Mouse (Mus musculus): ENCODE results near the gene Ccdc6. TPM values are rescaled to one million over a fixed set of nuclear protein-coding genes. Genes with fewer than 3 reads are reported as not detected.

Gene Ccdc6
- polyA plus RNA-seq, 1 experiment, result 68.8 TPM

DNA sequence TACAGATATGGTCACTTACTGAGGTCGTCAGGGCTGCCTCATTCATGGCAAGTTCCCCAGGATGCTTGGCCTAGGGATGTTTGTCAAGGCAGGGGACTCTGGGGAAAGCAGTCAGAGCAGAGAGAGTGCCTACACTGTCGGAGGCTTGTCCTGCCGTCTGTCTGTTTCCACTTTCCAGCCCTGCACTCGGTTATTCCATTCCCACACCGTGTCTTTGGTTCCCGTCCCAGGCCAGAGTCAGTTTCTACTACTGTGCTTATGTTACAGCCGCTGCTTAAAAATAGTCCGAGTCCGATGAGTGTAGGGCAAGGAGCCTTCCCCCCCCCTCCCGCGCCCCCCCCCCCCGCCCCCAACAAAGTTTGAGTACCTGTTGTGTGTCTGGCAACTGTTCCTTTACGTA, 11.1 kb downstream of the Ccdc6 start:
- TF ChIP-seq POLR2A (IDR thresholded peaks at IDR 0.05; ENCODE audit: low read depth, low read length) (no peak), CTCF (IDR thresholded peaks at IDR 0.05; ENCODE audit: borderline replicate concordance, insufficient read depth, low read length) (no peak)
- Histone ChIP-seq H3K4me3 (ENCODE audit: insufficient read depth, low read length) (no peak overlapping the region), H3K4me1 (ENCODE audit: control insufficient read depth, insufficient read depth, low read length) (peaks cover 7% of the 10 kb centered on the region; the same call in 1 of the 2 replicates), H3K27ac (ENCODE audit: insufficient read depth, low read length) (no peak overlapping the region)

GRCm38 (mm10) chr10:70109974-70110373, 13.1 kb downstream of the Ccdc6 start:
- H3K4me3 ChIP-seq (ENCODE audit: insufficient read depth, low read length), result no peak overlapping the region
- no peak overlapping the region for H3K27ac ChIP-seq (ENCODE audit: insufficient read depth, low read length)
- TF ChIP-seq POLR2A (IDR thresholded peaks at IDR 0.05; ENCODE audit: low read depth, low read length) (no peak), CTCF (IDR thresholded peaks at IDR 0.05; ENCODE audit: borderline replicate concordance, insufficient read depth, low read length) (no peak)
- H3K4me1 ChIP-seq (ENCODE audit: control insufficient read depth, insufficient read depth, low read length), result peaks cover 10% of the 10 kb centered on the region; the same call in 1 of the 2 replicates

DNA sequence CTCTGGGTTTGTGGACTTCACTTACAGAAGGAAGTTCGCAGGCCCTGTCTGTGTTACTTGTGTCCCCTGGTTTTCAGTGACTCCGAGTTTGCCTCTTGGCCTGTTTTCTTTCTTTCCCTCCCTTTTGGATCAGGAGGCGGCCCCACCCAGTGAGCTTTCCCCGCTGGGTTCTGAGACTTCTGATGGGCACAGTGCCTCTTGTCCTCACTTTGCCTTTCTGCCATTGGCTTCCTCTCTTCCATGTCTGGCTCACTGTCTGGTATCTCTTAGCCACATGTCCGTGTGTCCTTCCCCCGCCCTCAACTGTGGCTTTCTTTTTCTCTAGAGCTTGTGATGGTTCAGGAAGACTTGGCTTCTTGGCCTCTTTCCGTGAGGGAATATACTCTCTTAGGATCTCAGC, 13.9 kb downstream of the Ccdc6 start:
- H3K4me1 ChIP-seq (ENCODE audit: control insufficient read depth, insufficient read depth, low read length), result peaks cover 10% of the 10 kb centered on the region; the same call in 1 of the 2 replicates
- TF ChIP-seq POLR2A (IDR thresholded peaks at IDR 0.05; ENCODE audit: low read depth, low read length) (no peak), CTCF (IDR thresholded peaks at IDR 0.05; ENCODE audit: borderline replicate concordance, insufficient read depth, low read length) (no peak)
- H3K4me3 ChIP-seq (ENCODE audit: insufficient read depth, low read length), result no peak overlapping the region
- no peak overlapping the region for H3K27ac ChIP-seq (ENCODE audit: insufficient read depth, low read length)

DNA sequence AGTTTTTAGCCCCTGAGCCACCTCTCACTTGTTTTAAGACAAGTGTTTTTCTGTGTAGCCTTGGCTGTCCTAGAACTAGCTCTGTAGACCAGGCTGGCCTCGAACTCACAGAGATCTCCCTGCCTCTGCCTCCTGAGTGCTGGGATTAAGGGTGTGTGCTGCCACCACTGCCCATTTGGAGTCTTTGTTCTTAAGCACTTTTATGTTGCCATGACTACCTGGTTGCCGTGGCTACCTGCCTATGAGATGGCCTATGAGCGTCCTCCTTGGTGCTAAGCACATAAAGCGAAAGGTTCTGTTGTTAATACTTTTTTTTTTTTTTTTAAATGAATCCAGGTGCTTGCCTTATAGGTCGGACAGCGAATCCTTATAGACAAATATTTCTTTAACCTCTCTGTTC, 14.7 kb downstream of the Ccdc6 start:
- Histone ChIP-seq H3K27ac (ENCODE audit: insufficient read depth, low read length) (no peak overlapping the region), H3K4me3 (ENCODE audit: insufficient read depth, low read length) (no peak overlapping the region), H3K4me1 (ENCODE audit: control insufficient read depth, insufficient read depth, low read length) (peaks cover 6% of the 10 kb centered on the region; the same call in 1 of the 2 replicates)
- TF ChIP-seq POLR2A (IDR thresholded peaks at IDR 0.05; ENCODE audit: low read depth, low read length) (no peak), CTCF (IDR thresholded peaks at IDR 0.05; ENCODE audit: borderline replicate concordance, insufficient read depth, low read length) (no peak)

GRCm38 (mm10) chr10:70114048-70114635, 17.2 kb downstream of the Ccdc6 start:
- no peak overlapping the region for H3K27ac ChIP-seq (ENCODE audit: insufficient read depth, low read length)
- H3K4me3 ChIP-seq (ENCODE audit: insufficient read depth, low read length), result no peak overlapping the region
- TF ChIP-seq CTCF (IDR thresholded peaks at IDR 0.05; ENCODE audit: borderline replicate concordance, insufficient read depth, low read length) (no peak), POLR2A (IDR thresholded peaks at IDR 0.05; ENCODE audit: low read depth, low read length) (no peak)
- peaks cover 4% of the 10 kb centered on the region for H3K4me1 ChIP-seq (ENCODE audit: control insufficient read depth, insufficient read depth, low read length)

DNA sequence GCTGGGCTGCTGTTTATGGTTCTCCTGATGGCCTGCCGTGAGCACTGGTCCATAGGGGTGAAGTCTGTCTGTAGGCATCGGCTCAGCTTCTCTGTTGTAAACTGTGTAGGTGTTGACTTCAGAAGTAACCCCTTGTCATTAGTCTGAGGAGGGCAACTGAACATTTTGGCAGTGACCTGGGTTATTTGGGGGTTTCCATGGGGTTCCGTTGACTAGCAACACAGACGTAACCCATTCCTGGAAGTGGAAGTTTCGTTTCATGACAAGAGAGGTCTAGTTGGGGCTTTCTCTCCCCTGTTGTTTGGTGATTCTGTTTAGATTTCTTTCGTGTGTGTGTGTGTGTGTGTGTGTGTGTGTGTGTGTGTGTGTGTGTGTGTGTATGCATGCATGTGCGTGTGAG, 19.5 kb downstream of the Ccdc6 start:
- Histone ChIP-seq H3K4me3 (ENCODE audit: insufficient read depth, low read length) (no peak overlapping the region), H3K4me1 (ENCODE audit: control insufficient read depth, insufficient read depth, low read length) (peaks cover 21% of the 10 kb centered on the region), H3K27ac (ENCODE audit: insufficient read depth, low read length) (no peak overlapping the region)
- no peak for TF ChIP-seq CTCF (IDR thresholded peaks at IDR 0.05; ENCODE audit: borderline replicate concordance, insufficient read depth, low read length)
- TF ChIP-seq POLR2A (IDR thresholded peaks at IDR 0.05; ENCODE audit: low read depth, low read length), result no peak

DNA sequence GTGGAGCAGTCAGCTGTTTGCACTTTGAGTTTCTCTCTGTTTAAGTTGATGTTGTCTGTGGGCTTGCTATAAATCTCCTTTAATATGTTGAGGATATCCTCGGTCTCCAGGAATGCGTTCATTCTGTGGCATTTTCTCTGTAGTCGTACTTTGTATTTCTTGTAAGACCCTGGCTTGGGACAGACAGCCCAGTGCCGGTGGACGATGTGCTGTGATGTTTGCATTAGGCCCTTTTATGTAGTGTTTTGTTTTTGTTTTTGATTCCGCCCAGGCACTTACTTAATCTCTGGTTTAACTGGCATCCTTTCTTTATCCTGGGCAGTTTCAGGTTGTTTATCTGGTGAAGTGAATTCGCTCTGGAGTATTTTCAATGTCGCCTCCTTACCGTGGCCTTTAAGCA, 22.5 kb downstream of the Ccdc6 start:
- H3K27ac ChIP-seq (ENCODE audit: insufficient read depth, low read length), result peak overlapping the region; percentile 65
- no peak overlapping the region for H3K4me3 ChIP-seq (ENCODE audit: insufficient read depth, low read length)
- TF ChIP-seq CTCF (IDR thresholded peaks at IDR 0.05; ENCODE audit: borderline replicate concordance, insufficient read depth, low read length) (no peak), POLR2A (IDR thresholded peaks at IDR 0.05; ENCODE audit: low read depth, low read length) (no peak)
- peaks cover 21% of the 10 kb centered on the region for H3K4me1 ChIP-seq (ENCODE audit: control insufficient read depth, insufficient read depth, low read length)

- H3K4me1 ChIP-seq (ENCODE audit: control insufficient read depth, insufficient read depth, low read length), result peaks cover 21% of the 10 kb centered on the region
- H3K27ac ChIP-seq (ENCODE audit: insufficient read depth, low read length), result peak overlapping the region; percentile 65
- no peak for TF ChIP-seq POLR2A (IDR thresholded peaks at IDR 0.05; ENCODE audit: low read depth, low read length)
- TF ChIP-seq CTCF (IDR thresholded peaks at IDR 0.05; ENCODE audit: borderline replicate concordance, insufficient read depth, low read length), result no peak
- no peak overlapping the region for H3K4me3 ChIP-seq (ENCODE audit: insufficient read depth, low read length)
Measured at GRCm38 (mm10) chr10:70119851-70120370, 23.0 kb downstream of the Ccdc6 start.

- Histone ChIP-seq H3K4me3 (ENCODE audit: insufficient read depth, low read length) (no peak overlapping the region), H3K4me1 (ENCODE audit: control insufficient read depth, insufficient read depth, low read length) (peaks cover 21% of the 10 kb centered on the region), H3K27ac (ENCODE audit: insufficient read depth, low read length) (peak overlapping the region; percentile 65)
- no peak for TF ChIP-seq POLR2A (IDR thresholded peaks at IDR 0.05; ENCODE audit: low read depth, low read length)
- TF ChIP-seq CTCF (IDR thresholded peaks at IDR 0.05; ENCODE audit: borderline replicate concordance, insufficient read depth, low read length), result no peak
Measured at GRCm38 (mm10) chr10:70120671-70121405, 23.9 kb downstream of the Ccdc6 start.

GRCm38 (mm10) chr10:70121406-70121695, 24.4 kb downstream of the Ccdc6 start:
- no peak for TF ChIP-seq POLR2A (IDR thresholded peaks at IDR 0.05; ENCODE audit: low read depth, low read length)
- no peak for TF ChIP-seq CTCF (IDR thresholded peaks at IDR 0.05; ENCODE audit: borderline replicate concordance, insufficient read depth, low read length)
- Histone ChIP-seq H3K4me3 (ENCODE audit: insufficient read depth, low read length) (no peak overlapping the region), H3K4me1 (ENCODE audit: control insufficient read depth, insufficient read depth, low read length) (peaks cover 21% of the 10 kb centered on the region), H3K27ac (ENCODE audit: insufficient read depth, low read length) (no peak overlapping the region; the same call in 1 of the 2 replicates)
